Mouse (Mus musculus): ENCODE data around the gene Ppp3ca. TPM values are rescaled to one million over a fixed set of nuclear protein-coding genes. Genes with fewer than 3 reads are reported as not detected.
"Not testable (repeated sequence)": the region's sequence is repeated elsewhere in the genome, so short reads cannot be mapped to it uniquely, and the experiment has no call there.

Gene Ppp3ca
- polyA plus RNA-seq, 2 experiments, result 31.5 to 74.8 TPM

- no peaks in the 10 kb centered on the region for H3K36me3 ChIP-seq (ENCODE audit: control insufficient read depth, insufficient read depth, low read length)
- no peak for TF ChIP-seq POLR2A (IDR thresholded peaks at IDR 0.05; ENCODE audit: borderline replicate concordance, extremely low read depth, insufficient read depth, insufficient read length)
- ATAC-seq (ENCODE audit: low FRiP score, low read depth) (no peak), DNase-seq (ENCODE audit: low spot score) (no peak)
- no peak overlapping the region for H3K27ac ChIP-seq (replicated peaks; ENCODE audit: low read depth, low read length)
- no peak overlapping the region for H3K4me2 ChIP-seq (replicated peaks; ENCODE audit: low read depth, low read length, severe bottlenecking)
- no peaks in the 10 kb centered on the region for H3K9me3 ChIP-seq (ENCODE audit: control insufficient read depth, low read length)
- H3K4me3 ChIP-seq (replicated peaks; ENCODE audit: low read length), result no peak overlapping the region
- H3K4me1 ChIP-seq (ENCODE audit: control insufficient read depth, insufficient read depth, low read length), result no peaks in the 10 kb centered on the region
- H3K27me3 ChIP-seq (ENCODE audit: control insufficient read depth, insufficient read depth, low read length), result no peaks in the 10 kb centered on the region
- WGBS, result 85% methylated on average over 3 of the region's 3 CpGs
- no peak overlapping the region for H3K9ac ChIP-seq (ENCODE audit: low read depth, low read length, severe bottlenecking)
Observed at GRCm38 (mm10) chr3:136697626-136698191, 27.8 kb downstream of the Ppp3ca start.

GRCm38 (mm10) chr3:136699711-136700110, 29.8 kb downstream of the Ppp3ca start:
- H3K27ac ChIP-seq (replicated peaks; ENCODE audit: low read depth, low read length); H3K9me3 ChIP-seq (ENCODE audit: control insufficient read depth, low read length); H3K9ac ChIP-seq (ENCODE audit: low read depth, low read length, severe bottlenecking); H3K4me1 ChIP-seq (ENCODE audit: control insufficient read depth, insufficient read depth, low read length); DNase-seq (ENCODE audit: low spot score); H3K27me3 ChIP-seq (ENCODE audit: control insufficient read depth, insufficient read depth, low read length); H3K4me2 ChIP-seq (replicated peaks; ENCODE audit: low read depth, low read length, severe bottlenecking); H3K4me3 ChIP-seq (replicated peaks; ENCODE audit: low read length); H3K36me3 ChIP-seq (ENCODE audit: control insufficient read depth, insufficient read depth, low read length); ATAC-seq (ENCODE audit: low FRiP score, low read depth): not testable (repeated sequence)

- no peaks in the 10 kb centered on the region for H3K9me3 ChIP-seq (ENCODE audit: control insufficient read depth, low read length)
- no peak overlapping the region for H3K4me2 ChIP-seq (replicated peaks; ENCODE audit: low read depth, low read length, severe bottlenecking)
- 81% methylated on average over 11 of the region's 11 CpGs for WGBS
- H3K9ac ChIP-seq (ENCODE audit: low read depth, low read length, severe bottlenecking), result no peak overlapping the region
- no peak overlapping the region for H3K27ac ChIP-seq (replicated peaks; ENCODE audit: low read depth, low read length)
- ATAC-seq (ENCODE audit: low FRiP score, low read depth) (no peak), DNase-seq (ENCODE audit: low spot score) (no peak)
- peaks cover 18% of the 10 kb centered on the region; the same call in 1 of the 2 replicates for H3K4me1 ChIP-seq (ENCODE audit: control insufficient read depth, insufficient read depth, low read length)
- H3K27me3 ChIP-seq (ENCODE audit: control insufficient read depth, insufficient read depth, low read length), result no peaks in the 10 kb centered on the region
- H3K36me3 ChIP-seq (ENCODE audit: control insufficient read depth, insufficient read depth, low read length), result no peaks in the 10 kb centered on the region
- TF ChIP-seq POLR2A (IDR thresholded peaks at IDR 0.05; ENCODE audit: borderline replicate concordance, extremely low read depth, insufficient read depth, insufficient read length), result no peak
- H3K4me3 ChIP-seq (replicated peaks; ENCODE audit: low read length), result no peak overlapping the region
Observed at GRCm38 (mm10) chr3:136700447-136701009, 30.6 kb downstream of the Ppp3ca start.

- Histone ChIP-seq H3K27me3 (ENCODE audit: control insufficient read depth, insufficient read depth, low read length) (no peaks in the 10 kb centered on the region), H3K4me2 (replicated peaks; ENCODE audit: low read depth, low read length, severe bottlenecking) (no peak overlapping the region), H3K4me3 (replicated peaks; ENCODE audit: low read length) (no peak overlapping the region), H3K27ac (replicated peaks; ENCODE audit: low read depth, low read length) (no peak overlapping the region), H3K9me3 (ENCODE audit: control insufficient read depth, low read length) (no peaks in the 10 kb centered on the region), H3K36me3 (ENCODE audit: control insufficient read depth, insufficient read depth, low read length) (no peaks in the 10 kb centered on the region), H3K4me1 (ENCODE audit: control insufficient read depth, insufficient read depth, low read length) (peaks cover 27% of the 10 kb centered on the region), H3K9ac (ENCODE audit: low read depth, low read length, severe bottlenecking) (no peak overlapping the region)
- DNase-seq (ENCODE audit: low spot score), result no peak
- 79% methylated on average over 2 of the region's 2 CpGs for WGBS
- ATAC-seq (ENCODE audit: low FRiP score, low read depth), result no peak
- no peak for TF ChIP-seq POLR2A (IDR thresholded peaks at IDR 0.05; ENCODE audit: borderline replicate concordance, extremely low read depth, insufficient read depth, insufficient read length)
Observed at GRCm38 (mm10) chr3:136702861-136703260, 32.9 kb downstream of the Ppp3ca start.

- Histone ChIP-seq H3K27me3 (ENCODE audit: control insufficient read depth, insufficient read depth, low read length) (no peaks in the 10 kb centered on the region; the same call in 1 of the 2 replicates), H3K36me3 (ENCODE audit: control insufficient read depth, insufficient read depth, low read length) (no peaks in the 10 kb centered on the region), H3K4me2 (replicated peaks; ENCODE audit: low read depth, low read length, severe bottlenecking) (no peak overlapping the region), H3K9ac (ENCODE audit: low read depth, low read length, severe bottlenecking) (no peak overlapping the region), H3K27ac (replicated peaks; ENCODE audit: low read depth, low read length) (no peak overlapping the region), H3K4me3 (replicated peaks; ENCODE audit: low read length) (no peak overlapping the region), H3K4me1 (ENCODE audit: control insufficient read depth, insufficient read depth, low read length) (peaks cover 33% of the 10 kb centered on the region), H3K9me3 (ENCODE audit: control insufficient read depth, low read length) (no peaks in the 10 kb centered on the region)
- ATAC-seq (ENCODE audit: low FRiP score, low read depth) (no peak), DNase-seq (ENCODE audit: low spot score) (peak; percentile 46)
- 45% methylated on average over 12 of the region's 12 CpGs for WGBS
- TF ChIP-seq POLR2A (IDR thresholded peaks at IDR 0.05; ENCODE audit: borderline replicate concordance, extremely low read depth, insufficient read depth, insufficient read length), result no peak
Observed at GRCm38 (mm10) chr3:136704515-136705247, 34.8 kb downstream of the Ppp3ca start.

All from limb, embryonic 14.5 days (tissue).